Mouse (Mus musculus): ENCODE measurements at regions not wholly inside any gene's neighbourhood (a gene's known extent, or its start where the extent isn't known, plus 50 kb on each side); places are given as distances from the start of the nearest gene placed in this dataset.
A peak's percentile ranks its signal among the peaks of the same experiment; 100 is the strongest.

- Histone ChIP-seq H3K4me3 (replicated peaks) (no peak overlapping the region), H3K9me3 (replicated peaks) (no peaks in the 10 kb centered on the region), H3K4me1 (no peaks in the 10 kb centered on the region), H3K27ac (no peak overlapping the region), H3K9ac (no peak overlapping the region), H3K4me2 (no peak overlapping the region), H3K36me3 (no peaks in the 10 kb centered on the region), H3K27me3 (no peaks in the 10 kb centered on the region)
- ATAC-seq (replicated peaks; ENCODE audit: low FRiP score) = no peak
- 65% methylated on average over 3 of the region's 3 CpGs for WGBS
Observed at GRCm38 (mm10) chr6:89215021-89215420, 147.4 kb downstream of the Plxna1 start.

- WGBS = 6% methylated on average over 27 of the region's 27 CpGs
- no peaks in the 10 kb centered on the region for H3K36me3 ChIP-seq
- H3K4me3 ChIP-seq (replicated peaks) = peak overlapping the region; percentile 2; the same call in 1 of the 2 replicates
- no peak overlapping the region for H3K27ac ChIP-seq
- H3K9me3 ChIP-seq (replicated peaks) = no peaks in the 10 kb centered on the region
- ATAC-seq (replicated peaks; ENCODE audit: low FRiP score) = peak; percentile 80
- no peak overlapping the region for H3K9ac ChIP-seq
- peaks cover 33% of the 10 kb centered on the region for H3K27me3 ChIP-seq
- peak overlapping the region; percentile 45 for H3K4me2 ChIP-seq
- peaks cover 25% of the 10 kb centered on the region for H3K4me1 ChIP-seq
Observed at GRCm38 (mm10) chr6:89235416-89236075, 126.9 kb downstream of the Plxna1 start.

DNA sequence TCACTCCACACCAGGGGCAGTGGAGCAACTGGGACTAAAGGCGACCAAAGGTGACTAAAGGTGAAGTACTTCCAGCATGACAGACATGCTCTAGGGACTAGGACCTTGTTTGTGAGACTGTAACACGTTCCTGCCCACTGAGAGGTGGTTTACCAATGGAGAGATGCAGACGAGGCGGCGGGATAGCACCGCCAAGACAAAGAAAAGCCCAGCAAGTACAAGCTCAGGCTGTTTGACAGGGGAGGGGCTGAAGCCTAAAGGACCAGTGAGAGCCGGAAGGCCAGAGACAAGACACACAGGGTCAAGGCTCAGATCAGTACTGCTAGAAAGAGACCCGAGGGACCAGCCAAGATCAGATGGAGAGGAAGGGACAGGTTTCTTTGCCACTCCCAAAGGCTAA lies 126.2 kb downstream of the Plxna1 start:
- H3K4me3 ChIP-seq (replicated peaks) = no peak overlapping the region
- peak overlapping the region; percentile 45; the same call in 1 of the 2 replicates for H3K4me2 ChIP-seq
- H3K36me3 ChIP-seq = no peaks in the 10 kb centered on the region
- no peak overlapping the region for H3K27ac ChIP-seq
- H3K9ac ChIP-seq = no peak overlapping the region
- no peaks in the 10 kb centered on the region for H3K9me3 ChIP-seq (replicated peaks)
- no peak for ATAC-seq (replicated peaks; ENCODE audit: low FRiP score)
- peaks cover 25% of the 10 kb centered on the region for H3K4me1 ChIP-seq
- WGBS = 14% methylated on average over 8 of the region's 8 CpGs
- peaks cover 33% of the 10 kb centered on the region for H3K27me3 ChIP-seq

- no peak overlapping the region for H3K4me2 ChIP-seq
Observed at GRCm38 (mm10) chr6:89236892-89237646, 125.4 kb downstream of the Plxna1 start.

DNA sequence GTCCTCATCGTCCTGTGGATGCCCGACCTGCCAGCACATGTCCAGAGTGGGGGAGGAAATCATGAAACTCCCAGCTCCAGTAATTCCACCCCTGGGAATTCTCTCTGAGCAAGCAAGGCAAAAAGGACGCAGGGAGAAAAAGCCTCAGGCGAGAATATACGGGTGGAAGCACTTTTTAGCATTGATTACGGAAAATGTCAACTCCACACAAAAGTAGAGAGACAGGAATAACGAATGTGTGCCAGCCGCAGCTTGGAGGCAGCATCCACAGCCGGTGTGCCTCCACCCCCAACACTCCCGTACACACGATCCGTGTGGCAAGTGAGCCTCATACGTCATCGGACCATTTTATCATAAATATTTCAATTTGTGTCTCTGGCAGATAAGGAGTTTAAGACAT lies 123.5 kb downstream of the Plxna1 start:
- ATAC-seq (replicated peaks; ENCODE audit: low FRiP score) = no peak
- no peak overlapping the region for H3K9ac ChIP-seq
- no peak overlapping the region for H3K4me3 ChIP-seq (replicated peaks)
- WGBS = 34% methylated on average over 14 of the region's 14 CpGs
- H3K4me1 ChIP-seq = peaks cover 25% of the 10 kb centered on the region
- no peaks in the 10 kb centered on the region for H3K36me3 ChIP-seq
- H3K27ac ChIP-seq = no peak overlapping the region
- no peaks in the 10 kb centered on the region for H3K9me3 ChIP-seq (replicated peaks)
- no peak overlapping the region for H3K4me2 ChIP-seq
- peaks cover 30% of the 10 kb centered on the region for H3K27me3 ChIP-seq

More at GRCm38 (mm10) chr6:89236892-89237646, 125.4 kb downstream of the Plxna1 start:
- Histone ChIP-seq H3K27ac (no peak overlapping the region), H3K4me1 (peaks cover 25% of the 10 kb centered on the region), H3K36me3 (no peaks in the 10 kb centered on the region), H3K27me3 (peaks cover 33% of the 10 kb centered on the region), H3K9me3 (replicated peaks) (no peaks in the 10 kb centered on the region), H3K4me3 (replicated peaks) (no peak overlapping the region), H3K9ac (no peak overlapping the region)
- 76% methylated on average over 10 of the region's 10 CpGs for WGBS
- ATAC-seq (replicated peaks; ENCODE audit: low FRiP score) = no peak

DNA sequence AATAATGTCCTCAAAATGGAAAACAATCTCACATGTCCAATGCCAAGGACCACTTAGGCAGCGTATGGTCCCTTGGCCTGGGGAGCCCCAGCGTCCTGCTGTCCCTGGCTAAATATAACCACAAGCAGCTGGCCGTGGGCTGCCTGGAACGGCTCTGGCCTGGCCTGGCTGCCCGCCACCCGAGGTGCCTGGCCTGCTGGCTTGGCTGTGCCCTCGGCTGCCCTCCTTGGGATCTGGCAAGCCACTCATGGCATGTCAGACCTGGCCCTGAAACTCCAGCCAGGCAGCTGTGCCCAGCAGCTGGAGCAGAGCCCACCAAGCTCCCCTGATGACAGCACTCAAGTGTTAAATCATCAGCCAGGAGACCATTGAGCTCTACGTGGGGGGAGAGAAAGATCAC lies 122.9 kb downstream of the Plxna1 start:
- Histone ChIP-seq H3K27me3 (peaks cover 30% of the 10 kb centered on the region), H3K27ac (no peak overlapping the region), H3K4me1 (peaks cover 25% of the 10 kb centered on the region), H3K9me3 (replicated peaks) (no peaks in the 10 kb centered on the region), H3K4me2 (no peak overlapping the region), H3K36me3 (no peaks in the 10 kb centered on the region), H3K9ac (no peak overlapping the region), H3K4me3 (replicated peaks) (no peak overlapping the region)
- 40% methylated on average over 8 of the region's 8 CpGs for WGBS
- ATAC-seq (replicated peaks; ENCODE audit: low FRiP score) = no peak

GRCm38 (mm10) chr6:89240168-89240705 lies 122.2 kb downstream of the Plxna1 start:
- H3K4me1 ChIP-seq = peaks cover 24% of the 10 kb centered on the region
- no peak overlapping the region for H3K27ac ChIP-seq
- H3K27me3 ChIP-seq = peaks cover 25% of the 10 kb centered on the region
- H3K36me3 ChIP-seq = no peaks in the 10 kb centered on the region
- H3K4me2 ChIP-seq = no peak overlapping the region
- no peaks in the 10 kb centered on the region for H3K9me3 ChIP-seq (replicated peaks)
- 31% methylated on average over 4 of the region's 4 CpGs for WGBS
- no peak for ATAC-seq (replicated peaks; ENCODE audit: low FRiP score)
- H3K4me3 ChIP-seq (replicated peaks) = no peak overlapping the region
- no peak overlapping the region for H3K9ac ChIP-seq

DNA sequence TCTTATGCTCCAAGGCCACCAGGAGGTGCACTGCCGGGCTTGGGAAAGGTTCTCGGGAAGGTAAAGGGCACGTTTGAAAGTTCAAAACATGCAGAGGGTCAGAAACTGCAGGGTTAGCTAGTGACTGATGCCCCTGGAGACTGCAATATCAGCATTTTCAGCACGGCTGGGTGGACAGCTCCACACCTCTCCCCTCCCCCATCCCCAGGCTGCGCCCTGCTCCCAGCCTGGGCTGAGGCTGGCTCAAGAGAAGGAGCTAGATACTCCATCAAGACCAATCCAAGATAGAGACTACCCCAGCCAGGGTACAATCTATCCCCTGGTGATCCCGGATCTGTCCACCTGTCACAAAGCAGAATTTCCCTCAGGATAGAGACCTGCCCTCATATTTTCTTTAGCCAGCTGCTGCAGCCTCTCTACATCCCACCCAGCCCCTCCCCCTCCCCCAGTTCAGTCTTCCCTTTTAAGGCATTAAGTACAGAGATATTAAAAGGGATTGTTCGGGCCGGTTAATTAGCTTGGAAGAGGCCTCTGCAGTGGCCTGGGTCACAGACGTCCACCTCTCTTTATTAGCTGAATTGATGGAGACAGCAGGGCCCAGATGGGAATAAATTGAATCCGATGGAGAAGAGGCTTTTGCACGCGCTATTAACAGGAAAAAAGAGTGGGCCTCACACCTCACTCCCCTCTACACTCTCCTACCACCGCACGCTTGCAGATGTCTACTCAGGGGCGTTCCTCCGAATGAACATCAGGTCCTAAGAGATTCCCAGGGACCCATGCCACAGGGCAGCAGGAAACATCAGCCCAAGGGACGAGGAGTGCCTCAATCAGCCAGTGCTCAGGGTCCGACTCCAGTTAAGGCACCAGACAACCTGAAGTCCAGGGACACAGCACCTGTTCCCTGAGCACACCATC lies 119.8 kb downstream of the Plxna1 start:
- H3K9ac ChIP-seq = no peak overlapping the region
- 27% methylated on average over 18 of the region's 18 CpGs for WGBS
- no peaks in the 10 kb centered on the region for H3K36me3 ChIP-seq
- no peak overlapping the region for H3K4me3 ChIP-seq (replicated peaks)
- H3K27me3 ChIP-seq = peaks cover 11% of the 10 kb centered on the region
- H3K4me1 ChIP-seq = peaks cover 9% of the 10 kb centered on the region; the same call in 1 of the 2 replicates
- ATAC-seq (replicated peaks; ENCODE audit: low FRiP score) = peak; percentile 62; the same call in 1 of the 2 replicates
- H3K9me3 ChIP-seq (replicated peaks) = no peaks in the 10 kb centered on the region
- no peak overlapping the region for H3K4me2 ChIP-seq
- no peak overlapping the region for H3K27ac ChIP-seq

- no peaks in the 10 kb centered on the region for H3K4me1 ChIP-seq
- no peaks in the 10 kb centered on the region for H3K36me3 ChIP-seq
- H3K27ac ChIP-seq = no peak overlapping the region
- 65% methylated on average over 8 of the region's 8 CpGs for WGBS
- ATAC-seq (replicated peaks; ENCODE audit: low FRiP score) = no peak
- H3K27me3 ChIP-seq = peaks cover 6% of the 10 kb centered on the region; the same call in 1 of the 2 replicates
- no peak overlapping the region for H3K9ac ChIP-seq
- H3K4me3 ChIP-seq (replicated peaks) = no peak overlapping the region
- H3K9me3 ChIP-seq (replicated peaks) = no peaks in the 10 kb centered on the region
- no peak overlapping the region for H3K4me2 ChIP-seq
Observed at GRCm38 (mm10) chr6:89245506-89245905, 116.9 kb downstream of the Plxna1 start.

DNA sequence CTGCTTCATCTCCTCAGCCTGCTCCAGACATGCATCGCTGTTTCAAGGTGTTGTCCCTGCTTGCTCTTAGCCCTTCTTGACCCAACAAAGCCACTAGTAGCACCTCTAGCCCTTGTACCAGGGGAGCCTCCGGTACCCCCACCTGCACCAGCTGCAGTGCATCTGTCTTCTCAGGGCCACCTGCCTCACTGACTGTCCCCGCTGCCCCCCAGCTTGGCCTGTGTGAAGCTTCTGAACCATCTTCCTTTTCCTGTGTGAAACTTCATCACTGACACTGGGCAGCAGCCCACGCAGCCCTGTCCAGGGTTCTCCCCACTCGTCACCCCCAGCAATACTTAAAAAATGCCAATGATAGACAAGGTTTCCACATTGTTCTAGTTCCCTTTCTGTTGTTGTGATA lies 116.2 kb downstream of the Plxna1 start:
- no peak overlapping the region for H3K27ac ChIP-seq
- H3K9me3 ChIP-seq (replicated peaks) = no peaks in the 10 kb centered on the region
- 78% methylated on average over 5 of the region's 5 CpGs for WGBS

GRCm38 (mm10) chr6:89248574-89248973 lies 113.8 kb downstream of the Plxna1 start:
- no peak overlapping the region for H3K27ac ChIP-seq
- H3K4me2 ChIP-seq = no peak overlapping the region
- H3K36me3 ChIP-seq = no peaks in the 10 kb centered on the region
- H3K9me3 ChIP-seq (replicated peaks) = no peaks in the 10 kb centered on the region
- H3K27me3 ChIP-seq = peaks cover 6% of the 10 kb centered on the region; the same call in 1 of the 2 replicates
- ATAC-seq (replicated peaks; ENCODE audit: low FRiP score) = no peak
- no peak overlapping the region for H3K9ac ChIP-seq
- H3K4me1 ChIP-seq = no peaks in the 10 kb centered on the region
- H3K4me3 ChIP-seq (replicated peaks) = no peak overlapping the region
- 89% methylated on average over 9 of the region's 9 CpGs for WGBS

More for the DNA sequence above, 116.2 kb downstream of the Plxna1 start:
- H3K36me3 ChIP-seq = no peaks in the 10 kb centered on the region
- H3K9ac ChIP-seq = no peak overlapping the region
- no peak overlapping the region for H3K4me3 ChIP-seq (replicated peaks)
- no peak for ATAC-seq (replicated peaks; ENCODE audit: low FRiP score)
- no peaks in the 10 kb centered on the region for H3K4me1 ChIP-seq
- peaks cover 6% of the 10 kb centered on the region; the same call in 1 of the 2 replicates for H3K27me3 ChIP-seq
- H3K4me2 ChIP-seq = no peak overlapping the region

Data from kidney, embryonic 15.5 days (tissue).